Mouse (Mus musculus): ENCODE data around the gene Cnn3. TPM values are rescaled to one million over a fixed set of nuclear protein-coding genes. Genes with fewer than 3 reads are reported as not detected.

Cnn3 gene
- polyA plus RNA-seq, 1 experiment, result 67.8 TPM

- TF ChIP-seq POLR2A (IDR thresholded peaks at IDR 0.05; ENCODE audit: low read depth, low read length) (no peak), CTCF (IDR thresholded peaks at IDR 0.05; ENCODE audit: extremely low read depth, insufficient read length, insufficient replicate concordance, low read depth, low read length) (no peak)
- H3K36me3 ChIP-seq (ENCODE audit: control insufficient read depth, insufficient read depth, low read length), result peaks cover 11% of the 10 kb centered on the region
- H3K4me1 ChIP-seq (ENCODE audit: control insufficient read depth, insufficient read depth, insufficient read length, low read length), result no peaks in the 10 kb centered on the region
- H3K4me3 ChIP-seq (ENCODE audit: low read depth, low read length), result no peak overlapping the region
- H3K27ac ChIP-seq (ENCODE audit: insufficient read depth, low read depth, low read length), result no peak overlapping the region
- 96% methylated on average over 7 of the region's 7 CpGs for WGBS
- H3K27me3 ChIP-seq (ENCODE audit: control insufficient read depth, insufficient read depth, low read length), result no peaks in the 10 kb centered on the region
Observed at GRCm38 (mm10) chr3:121506756-121507155, 80.5 kb downstream of the Cnn3 start.

- H3K27ac ChIP-seq (ENCODE audit: insufficient read depth, low read depth, low read length), result no peak overlapping the region
- H3K4me3 ChIP-seq (ENCODE audit: low read depth, low read length), result no peak overlapping the region
- no peak for TF ChIP-seq CTCF (IDR thresholded peaks at IDR 0.05; ENCODE audit: extremely low read depth, insufficient read length, insufficient replicate concordance, low read depth, low read length)
- peaks cover 12% of the 10 kb centered on the region for H3K36me3 ChIP-seq (ENCODE audit: control insufficient read depth, insufficient read depth, low read length)
- WGBS, result 90% methylated on average over 14 of the region's 14 CpGs
- no peaks in the 10 kb centered on the region for H3K4me1 ChIP-seq (ENCODE audit: control insufficient read depth, insufficient read depth, insufficient read length, low read length)
- no peaks in the 10 kb centered on the region for H3K27me3 ChIP-seq (ENCODE audit: control insufficient read depth, insufficient read depth, low read length)
Observed at GRCm38 (mm10) chr3:121507678-121508077, 81.4 kb downstream of the Cnn3 start.

Other genes starting within 250 kb of the Cnn3 start
- gene Tmem56, start 143.4 kb upstream of the Cnn3 start, polyA plus RNA-seq (2012; rRNA removed), result 0.75 and 0.77 TPM in 2 replicates
- 5.1 and 6.4 TPM in 2 replicates for gene Alg14, start 134.7 kb upstream of the Cnn3 start, polyA plus RNA-seq (2012; rRNA removed)
- 4.6 and 5.9 TPM in 2 replicates for gene Slc44a3, start 105.9 kb downstream of the Cnn3 start, polyA plus RNA-seq (2012; rRNA removed)
- gene 4930432M17Rik, start 244.3 kb downstream of the Cnn3 start, polyA plus RNA-seq (2012; rRNA removed), result not detected in 2 replicates